Mouse (Mus musculus) midbrain, embryonic 10.5 days (tissue): Measurements from ENCODE around the gene Cab39. TPM values are rescaled to one million over a fixed set of nuclear protein-coding genes. Genes with fewer than 3 reads are reported as not detected.

Experiments used
- DNase-seq: peaks from one replicate; pipeline ENCODE4 v3.0.0-alpha.2; 2017; ENCODE audit warnings: low spot score
- H3K27ac ChIP-seq: fragments of 300-500 bp; sonication (generic); replicated peaks from 2 replicates; pipeline ENCODE4 v1.5.1; 2016; ENCODE audit warnings: mild to moderate bottlenecking
- H3K27me3 ChIP-seq: fragments of 300-500 bp; sonication (generic); 2 replicates; pipeline ENCODE4 v1.6.1; 2016; ENCODE audit warnings: low read depth, mild to moderate bottlenecking; ENCODE audit not compliant: poor library complexity, severe bottlenecking
- H3K36me3 ChIP-seq: fragments of 300-500 bp; sonication (generic); 2 replicates; pipeline ENCODE4 v1.6.1; 2016; ENCODE audit warnings: mild to moderate bottlenecking, moderate library complexity
- H3K4me1 ChIP-seq: fragments of 300-500 bp; sonication (generic); 2 replicates; pipeline ENCODE4 v1.6.1; 2016
- H3K4me3 ChIP-seq: fragments of 300-500 bp; sonication (generic); 2 replicates; pipeline ENCODE4 v1.5.1; 2016; ENCODE audit warnings: mild to moderate bottlenecking, moderate library complexity
- H3K9me3 ChIP-seq: fragments of 300-500 bp; sonication (generic); replicated peaks from 2 replicates; pipeline ENCODE4 v1.6.1; 2016; ENCODE audit warnings: mild to moderate bottlenecking
- WGBS: fragments of 180-500 bp; shearing (Covaris S2); methylation state at CpG from one replicate; pipeline ENCODE4 v1.1.7; 2016; 5-methylcytosine and 5-hydroxymethylcytosine counted together
- polyA plus RNA-seq: library from polyadenylated mRNA; unstranded; fragments of >200 nt; fragmentation: Nextera tagmentation; extraction: Ambion mirVana; gene quantifications from 2 replicates; pipeline ENCODE4 v1.2.1, GENCODE M21; 2016

The Cab39 gene
- polyA plus RNA-seq, 1 experiment from 2014 or later, result 35.5 TPM

DNA sequence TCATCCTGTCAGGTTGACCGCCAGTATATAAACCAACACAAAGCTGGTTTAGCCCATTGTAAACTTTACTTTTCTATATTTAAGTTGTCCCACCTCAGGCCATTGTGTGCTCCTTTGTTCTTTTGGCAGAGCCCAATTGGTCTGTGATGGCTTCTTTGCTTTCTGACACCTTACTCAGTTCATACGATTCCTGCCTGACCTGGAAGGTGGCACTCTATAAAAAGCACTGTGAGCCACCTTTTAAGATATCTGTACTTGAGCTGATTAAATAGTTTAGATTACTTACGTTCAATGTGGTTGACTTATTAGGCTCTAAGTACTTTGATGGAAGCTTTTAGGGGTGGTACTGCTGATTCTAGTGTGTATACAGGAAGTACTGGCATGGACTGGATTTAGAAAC lies 46.1 kb downstream of the Cab39 start:
- Histone ChIP-seq H3K9me3 (no peaks in the 10 kb centered on the region), H3K4me1 (no peaks in the 10 kb centered on the region), H3K27ac (no peak overlapping the region), H3K4me3 (no peak overlapping the region), H3K27me3 (no peaks in the 10 kb centered on the region), H3K36me3 (peaks cover 60% of the 10 kb centered on the region)
- 91% methylated on average over 3 of the region's 3 CpGs for WGBS
- no peak for DNase-seq

GRCm38 (mm10) chr1:85839790-85840189 lies 46.5 kb downstream of the Cab39 start:
- peaks cover 60% of the 10 kb centered on the region for H3K36me3 ChIP-seq
- WGBS, result 89% methylated on average over 1 of the region's 1 CpGs

GRCm38 (mm10) chr1:85840421-85840820 lies 47.2 kb downstream of the Cab39 start:
- no peaks in the 10 kb centered on the region for H3K4me1 ChIP-seq
- H3K4me3 ChIP-seq, result no peak overlapping the region
- H3K36me3 ChIP-seq, result peaks cover 59% of the 10 kb centered on the region
- H3K9me3 ChIP-seq, result no peaks in the 10 kb centered on the region
- H3K27me3 ChIP-seq, result no peaks in the 10 kb centered on the region
- DNase-seq, result no peak
- 91% methylated on average over 4 of the region's 4 CpGs for WGBS
- no peak overlapping the region for H3K27ac ChIP-seq

More at GRCm38 (mm10) chr1:85839790-85840189, 46.5 kb downstream of the Cab39 start:
- no peak overlapping the region for H3K27ac ChIP-seq
- DNase-seq, result no peak
- no peaks in the 10 kb centered on the region for H3K9me3 ChIP-seq
- H3K4me1 ChIP-seq, result no peaks in the 10 kb centered on the region
- H3K27me3 ChIP-seq, result no peaks in the 10 kb centered on the region
- H3K4me3 ChIP-seq, result no peak overlapping the region

- Histone ChIP-seq H3K4me1 (no peaks in the 10 kb centered on the region), H3K9me3 (no peaks in the 10 kb centered on the region), H3K27me3 (no peaks in the 10 kb centered on the region), H3K27ac (no peak overlapping the region), H3K4me3 (no peak overlapping the region), H3K36me3 (peaks cover 65% of the 10 kb centered on the region)
- DNase-seq, result no peak
Measured at GRCm38 (mm10) chr1:85842251-85842650, 49.0 kb downstream of the Cab39 start.

DNA sequence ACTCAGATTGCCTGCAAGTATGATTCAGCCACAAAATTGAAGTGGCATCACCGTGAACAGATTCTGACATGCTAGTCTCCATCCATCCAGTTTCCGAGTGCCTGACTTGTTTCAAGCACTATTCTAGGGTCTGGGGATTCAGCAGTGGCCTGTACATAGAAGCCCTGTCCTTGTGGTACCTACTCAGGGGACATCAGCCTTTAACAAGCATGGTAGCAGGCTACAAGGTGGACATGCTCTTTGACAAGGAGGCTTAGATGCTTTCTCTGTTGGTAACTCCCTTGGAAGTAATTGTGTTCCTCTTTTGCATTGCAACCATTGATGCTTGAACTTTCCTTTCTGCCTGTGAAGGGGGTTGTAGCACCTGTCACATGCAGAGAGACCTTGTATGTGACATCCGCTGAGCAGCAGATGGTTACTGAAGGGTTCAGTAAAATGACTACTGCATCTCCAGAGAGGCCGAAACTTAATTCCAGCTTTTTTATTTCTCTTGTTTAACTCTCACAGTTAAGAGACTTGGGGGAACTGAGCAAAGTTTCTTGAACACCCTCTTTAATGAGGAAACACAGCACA lies 50.1 kb downstream of the Cab39 start:
- Histone ChIP-seq H3K4me1 (no peaks in the 10 kb centered on the region), H3K27ac (no peak overlapping the region), H3K27me3 (no peaks in the 10 kb centered on the region), H3K4me3 (no peak overlapping the region), H3K9me3 (no peaks in the 10 kb centered on the region), H3K36me3 (peaks cover 66% of the 10 kb centered on the region)
- DNase-seq, result no peak
- 94% methylated on average over 4 of the region's 4 CpGs for WGBS

GRCm38 (mm10) chr1:85844981-85845380 lies 51.7 kb downstream of the Cab39 start:
- DNase-seq, result no peak
- 88% methylated on average over 6 of the region's 6 CpGs for WGBS
- Histone ChIP-seq H3K9me3 (no peaks in the 10 kb centered on the region), H3K36me3 (peaks cover 78% of the 10 kb centered on the region), H3K4me3 (no peak overlapping the region), H3K27ac (no peak overlapping the region), H3K27me3 (no peaks in the 10 kb centered on the region), H3K4me1 (no peaks in the 10 kb centered on the region)

DNA sequence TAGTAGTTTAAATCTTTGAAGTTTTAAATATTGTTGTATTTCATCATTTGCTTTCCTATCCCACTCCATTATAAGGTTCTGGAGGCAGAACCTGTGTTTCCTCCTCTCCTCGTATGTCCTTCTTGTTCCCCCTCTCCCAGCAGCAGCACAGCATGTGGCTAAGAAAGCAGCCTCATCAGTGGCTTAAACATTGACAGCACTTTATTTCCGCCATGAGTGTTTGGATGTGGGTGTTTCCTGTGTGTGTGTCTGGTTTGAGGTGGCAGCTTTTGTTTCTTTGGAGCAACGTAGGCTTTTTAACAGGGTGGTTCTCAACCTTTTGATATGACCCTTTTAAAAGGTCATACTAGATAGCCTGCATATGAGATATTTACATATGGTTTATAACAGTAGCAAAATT lies 52.2 kb downstream of the Cab39 start:
- 85% methylated on average over 3 of the region's 3 CpGs for WGBS
- no peak overlapping the region for H3K27ac ChIP-seq
- no peaks in the 10 kb centered on the region for H3K27me3 ChIP-seq
- H3K4me3 ChIP-seq, result no peak overlapping the region
- no peaks in the 10 kb centered on the region for H3K9me3 ChIP-seq
- H3K4me1 ChIP-seq, result no peaks in the 10 kb centered on the region
- peaks cover 80% of the 10 kb centered on the region for H3K36me3 ChIP-seq
- no peak for DNase-seq

GRCm38 (mm10) chr1:85849016-85849415 lies 55.8 kb downstream of the Cab39 start:
- Histone ChIP-seq H3K27me3 (no peaks in the 10 kb centered on the region), H3K36me3 (peaks cover 74% of the 10 kb centered on the region), H3K4me3 (no peak overlapping the region), H3K9me3 (no peaks in the 10 kb centered on the region), H3K27ac (no peak overlapping the region), H3K4me1 (no peaks in the 10 kb centered on the region)
- WGBS, result 93% methylated on average over 14 of the region's 14 CpGs
- no peak for DNase-seq

- Histone ChIP-seq H3K27me3 (no peaks in the 10 kb centered on the region), H3K4me1 (no peaks in the 10 kb centered on the region), H3K36me3 (peaks cover 69% of the 10 kb centered on the region), H3K9me3 (no peaks in the 10 kb centered on the region), H3K4me3 (no peak overlapping the region), H3K27ac (no peak overlapping the region)
- DNase-seq, result no peak
- 93% methylated on average over 5 of the region's 5 CpGs for WGBS
Measured at GRCm38 (mm10) chr1:85850851-85851250, 57.6 kb downstream of the Cab39 start.

DNA sequence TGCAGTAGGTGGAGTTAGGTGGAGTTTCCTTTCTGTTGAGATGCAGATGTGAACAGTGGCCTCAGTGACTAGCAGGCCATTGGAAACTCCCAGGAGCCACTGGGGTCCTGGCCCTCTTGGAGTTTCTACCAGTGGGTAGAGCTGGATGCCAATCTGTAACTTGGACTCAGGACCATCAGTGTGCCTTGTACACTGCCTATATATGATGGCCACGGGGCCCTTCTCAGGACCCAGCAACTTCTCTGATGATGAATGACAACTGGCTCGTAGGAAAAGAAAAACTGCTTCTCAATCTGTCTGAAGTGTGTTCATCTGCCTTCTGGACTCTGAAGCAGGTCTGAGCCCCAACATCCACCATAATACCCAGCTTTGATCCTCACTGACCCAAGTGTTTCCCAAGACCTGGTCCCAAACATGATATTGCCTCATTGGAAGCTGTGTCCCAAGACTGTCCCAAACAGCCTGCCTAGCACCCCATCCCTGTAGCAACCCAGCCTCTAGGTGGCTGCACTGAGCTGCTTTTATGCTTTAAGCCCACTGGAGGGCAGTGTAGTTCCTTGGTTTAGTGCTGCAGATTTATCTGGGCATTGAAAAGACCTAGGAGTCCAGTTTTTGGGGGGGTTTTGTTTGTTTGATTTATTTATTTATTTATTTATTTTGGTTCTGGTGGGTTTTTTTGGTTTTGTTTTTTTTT lies 59.9 kb downstream of the Cab39 start:
- no peaks in the 10 kb centered on the region for H3K27me3 ChIP-seq
- H3K9me3 ChIP-seq, result no peaks in the 10 kb centered on the region
- peaks cover 50% of the 10 kb centered on the region for H3K36me3 ChIP-seq

GRCm38 (mm10) chr1:85853865-85854264 lies 60.6 kb downstream of the Cab39 start:
- Histone ChIP-seq H3K36me3 (peaks cover 42% of the 10 kb centered on the region), H3K4me1 (no peaks in the 10 kb centered on the region), H3K27ac (no peak overlapping the region), H3K27me3 (no peaks in the 10 kb centered on the region), H3K4me3 (no peak overlapping the region), H3K9me3 (no peaks in the 10 kb centered on the region)
- WGBS, result 87% methylated on average over 2 of the region's 2 CpGs
- DNase-seq, result no peak

More for the DNA sequence above, 59.9 kb downstream of the Cab39 start:
- no peak overlapping the region for H3K4me3 ChIP-seq
- no peak overlapping the region for H3K27ac ChIP-seq
- DNase-seq, result peak; percentile 54
- WGBS, result 90% methylated on average over 2 of the region's 2 CpGs
- no peaks in the 10 kb centered on the region for H3K4me1 ChIP-seq

DNA sequence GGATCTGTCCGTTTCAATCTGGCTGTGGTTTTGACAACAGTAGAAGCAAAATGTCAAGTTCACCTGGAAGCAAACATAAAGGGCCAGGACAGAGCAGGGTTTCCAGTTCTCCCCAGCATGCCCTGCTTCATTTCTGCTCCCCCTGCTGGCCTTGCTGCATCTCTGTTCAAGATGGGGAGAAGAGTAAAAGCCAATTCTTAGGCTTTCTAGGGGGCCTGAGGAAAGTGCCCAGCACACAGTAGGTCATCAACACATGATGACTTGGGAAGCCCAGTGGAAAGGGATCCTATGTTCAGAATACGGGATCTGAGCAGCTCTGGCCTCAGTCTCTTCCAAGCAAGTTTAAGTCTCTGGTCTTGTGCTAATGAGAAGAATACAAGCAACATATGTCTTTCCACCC lies 61.2 kb downstream of the Cab39 start:
- Histone ChIP-seq H3K4me1 (no peaks in the 10 kb centered on the region), H3K36me3 (peaks cover 36% of the 10 kb centered on the region), H3K27me3 (no peaks in the 10 kb centered on the region), H3K4me3 (no peak overlapping the region), H3K9me3 (no peaks in the 10 kb centered on the region), H3K27ac (no peak overlapping the region)
- no peak for DNase-seq
- 75% methylated on average over 2 of the region's 2 CpGs for WGBS

GRCm38 (mm10) chr1:85856266-85856665 lies 63.0 kb downstream of the Cab39 start:
- Histone ChIP-seq H3K27me3 (no peaks in the 10 kb centered on the region), H3K4me1 (no peaks in the 10 kb centered on the region), H3K36me3 (peaks cover 21% of the 10 kb centered on the region), H3K4me3 (no peak overlapping the region), H3K9me3 (peaks cover 2% of the 10 kb centered on the region; the same call in 1 of the 2 replicates), H3K27ac (no peak overlapping the region)
- 89% methylated on average over 3 of the region's 3 CpGs for WGBS
- DNase-seq, result no peak
